Mouse (Mus musculus) layer of hippocampus, postnatal 36 days (tissue): ENCODE measurements around the gene Arl5c. TPM values are rescaled to one million over a fixed set of nuclear protein-coding genes. Genes with fewer than 3 reads are reported as not detected.

Experiments
- DNase-seq, 2 experiments: peaks; one replicate each; pipeline ENCODE4 v3.0.0; 2022
- total RNA-seq, 2 experiments: library from RNA; stranded (reverse); gene quantifications; 2 replicates each; pipeline ENCODE4 v1.2.3; 2021

Arl5c gene
- total RNA-seq, 2 experiments from 2014 or later, result 1.0 to 1.1 TPM

DNA sequence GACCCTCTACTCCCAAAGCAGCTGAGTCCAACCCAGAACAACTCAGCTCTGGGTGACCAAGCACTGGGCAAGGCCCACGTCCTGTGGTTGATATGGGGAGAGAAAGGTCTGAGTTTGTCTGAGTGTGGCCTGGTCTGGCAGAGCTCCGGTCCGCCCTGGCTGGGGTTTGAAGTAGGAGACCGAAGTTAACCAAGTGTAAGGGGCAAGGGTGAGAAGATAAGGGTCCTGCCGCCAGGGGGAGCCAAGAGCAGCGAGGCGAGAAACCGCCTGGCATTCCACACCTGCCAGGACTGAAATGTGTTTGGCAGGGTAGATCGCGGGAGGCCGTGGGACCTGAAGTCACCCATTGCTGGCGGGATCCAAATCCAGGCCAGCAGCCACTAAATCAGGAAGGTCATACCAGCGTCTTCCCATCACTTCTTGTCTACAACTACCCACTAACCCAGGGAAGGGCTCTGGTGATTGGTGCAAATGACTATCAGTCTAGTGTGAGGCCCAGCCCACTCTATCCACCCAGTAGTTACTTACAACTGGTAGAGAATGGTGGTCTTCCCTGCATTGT lies 1.4 kb downstream of the Arl5c start:
- DNase-seq, result peak in 1 of 2 experiments; percentile 69

DNA sequence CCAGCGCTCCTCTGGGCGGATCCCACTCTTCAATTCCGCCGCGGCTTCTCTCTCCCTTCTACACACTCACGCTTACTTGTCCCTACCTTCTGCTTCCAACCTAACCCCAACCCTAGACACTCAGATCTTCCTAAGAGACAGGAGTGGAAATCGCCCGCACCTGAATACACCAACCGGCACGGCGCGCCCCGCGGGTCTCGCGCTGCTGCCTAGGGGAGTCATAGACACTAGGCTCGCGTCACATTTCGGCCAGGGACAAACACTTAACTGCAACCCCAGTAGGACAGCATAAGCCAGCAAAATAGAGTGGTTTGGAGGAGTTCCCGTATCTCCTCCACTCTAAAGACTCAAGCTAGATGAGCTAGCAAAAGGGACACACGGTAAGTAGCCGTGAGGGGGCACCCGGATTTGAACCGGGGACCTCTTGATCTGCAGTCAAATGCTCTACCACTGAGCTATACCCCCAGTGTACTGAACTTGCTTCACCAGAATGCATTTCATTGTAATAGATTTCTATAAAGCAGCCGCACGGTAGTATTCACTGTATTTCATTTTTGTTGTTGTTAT lies 7.4 kb downstream of the Arl5c start:
- DNase-seq, result peak; percentile 86 to 89

- peak; percentile 95 to 97 for DNase-seq
These were observed 8.1 kb downstream of the Arl5c start for GRCm38 (mm10) chr11:97987551-97988526.

GRCm38 (mm10) chr11:97986738-97987465 lies 9.1 kb downstream of the Arl5c start:
- no peak for DNase-seq

DNA sequence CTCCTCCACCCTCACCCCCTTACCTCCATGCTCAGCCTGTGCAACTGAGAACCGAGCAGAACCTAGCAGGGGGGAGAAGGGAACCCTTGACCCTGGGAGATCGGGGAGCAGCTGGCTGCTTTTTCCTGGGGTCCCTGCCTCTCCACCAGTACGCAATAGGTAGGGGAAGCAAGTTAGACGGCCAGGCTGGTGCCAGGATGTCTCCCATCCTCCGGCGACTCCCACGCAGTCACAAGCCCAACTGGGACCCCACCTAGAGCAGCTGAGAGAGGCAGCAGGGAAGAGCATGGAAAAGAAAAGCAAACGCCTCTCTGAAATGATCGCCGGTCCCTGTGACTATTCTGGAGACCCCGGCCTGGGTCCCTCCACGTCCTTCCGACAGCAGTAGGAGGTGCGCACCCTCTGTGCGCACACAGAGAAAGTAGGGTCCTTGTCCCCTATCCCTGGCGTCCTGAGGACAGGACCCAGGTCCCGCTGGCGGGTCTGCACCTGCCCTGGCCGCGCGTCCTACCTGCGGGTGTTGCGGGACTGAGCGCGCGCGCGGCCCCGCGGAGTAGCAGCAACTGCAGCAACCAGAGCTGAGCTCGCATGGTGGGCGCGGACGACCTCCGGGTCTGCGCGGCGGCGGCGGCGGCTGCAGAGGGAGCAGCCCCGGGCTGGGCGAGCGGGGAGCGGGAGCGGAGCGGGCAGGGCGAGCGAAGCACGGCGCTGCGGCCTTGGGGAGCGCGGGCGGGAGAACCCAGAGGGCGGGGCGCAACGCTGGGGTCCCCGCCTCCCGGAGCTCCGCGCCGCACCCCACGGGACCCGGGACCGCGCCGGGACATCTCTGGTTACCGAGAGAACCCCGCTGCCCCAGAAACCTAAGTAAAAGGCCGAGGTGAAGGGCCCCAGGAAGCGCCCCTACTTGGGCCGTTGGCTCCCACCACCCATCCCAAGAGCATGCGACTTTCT lies 10.0 kb downstream of the Arl5c start, which contains the start of gene Plxdc1:
Plxdc1 (minus strand) TSS at position 718 of the 951 bp plus-strand sequence.
- DNase-seq, result no peak

- no peak for DNase-seq
These were observed 12.0 kb downstream of the Arl5c start for GRCm38 (mm10) chr11:97983983-97984382.

DNA sequence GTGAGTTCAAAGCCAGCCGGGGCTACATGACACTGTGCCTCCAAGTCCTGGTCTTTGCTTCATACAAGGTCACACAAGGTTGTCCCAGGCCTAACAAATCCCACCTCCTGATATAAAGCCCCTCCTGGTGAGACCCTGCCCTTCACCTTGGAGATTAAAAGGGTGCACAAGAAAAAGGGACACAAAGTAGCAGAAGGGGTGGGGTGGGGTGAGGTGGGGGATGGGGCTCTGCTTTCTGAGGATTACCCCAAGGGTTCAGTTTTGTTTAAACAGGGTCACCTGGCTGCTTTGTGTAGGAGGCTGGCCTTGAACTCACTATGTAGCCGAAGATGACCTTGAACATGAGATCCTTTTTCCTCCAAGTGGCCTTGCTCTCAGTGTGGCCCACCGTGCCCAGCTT lies 12.5 kb downstream of the Arl5c start:
- no peak for DNase-seq

DNA sequence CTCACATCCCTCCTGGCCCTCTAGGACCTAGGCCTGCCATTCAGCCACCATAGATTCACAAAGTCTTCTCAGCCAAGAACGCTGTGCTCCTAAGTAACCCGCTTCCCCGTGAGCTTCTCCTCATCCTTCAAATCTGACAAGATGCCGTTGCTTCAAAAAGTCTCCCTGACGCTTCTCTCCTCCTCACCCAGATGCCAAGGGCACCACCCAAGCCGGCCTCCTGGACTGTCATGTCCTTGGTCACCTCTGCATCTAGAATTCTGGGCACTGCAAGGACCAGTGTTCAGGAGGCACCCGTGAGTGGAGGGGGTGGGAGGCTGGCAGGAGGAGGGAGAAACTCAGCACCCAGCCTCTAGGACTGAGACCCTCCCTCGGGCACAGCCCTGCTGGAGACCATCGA lies 13.3 kb downstream of the Arl5c start:
- DNase-seq, result no peak

DNA sequence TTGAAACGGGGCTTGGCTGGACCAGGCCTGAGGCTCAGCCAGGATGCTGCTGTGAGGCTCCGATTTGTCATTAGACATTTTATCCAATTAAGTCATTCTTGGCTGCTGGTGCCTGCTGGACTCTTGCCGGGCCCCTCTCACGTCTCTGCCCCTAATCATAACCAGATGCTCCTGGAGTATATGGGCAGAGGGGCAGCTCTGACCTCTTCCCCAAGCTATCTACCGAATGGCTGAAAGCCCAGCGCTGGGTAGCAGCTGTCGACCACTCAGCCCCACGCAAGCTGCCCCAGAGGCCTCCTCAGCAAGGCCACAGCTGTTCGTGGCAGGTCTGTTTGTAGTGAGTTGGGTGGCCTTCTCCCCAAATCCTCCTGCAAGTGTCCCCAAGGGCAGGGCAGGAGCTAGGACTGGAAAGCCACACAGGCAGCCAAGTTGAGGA lies 15.4 kb downstream of the Arl5c start:
- DNase-seq, result no peak

- DNase-seq, result no peak
These were observed 16.0 kb downstream of the Arl5c start for GRCm38 (mm10) chr11:97979824-97980495.

DNA sequence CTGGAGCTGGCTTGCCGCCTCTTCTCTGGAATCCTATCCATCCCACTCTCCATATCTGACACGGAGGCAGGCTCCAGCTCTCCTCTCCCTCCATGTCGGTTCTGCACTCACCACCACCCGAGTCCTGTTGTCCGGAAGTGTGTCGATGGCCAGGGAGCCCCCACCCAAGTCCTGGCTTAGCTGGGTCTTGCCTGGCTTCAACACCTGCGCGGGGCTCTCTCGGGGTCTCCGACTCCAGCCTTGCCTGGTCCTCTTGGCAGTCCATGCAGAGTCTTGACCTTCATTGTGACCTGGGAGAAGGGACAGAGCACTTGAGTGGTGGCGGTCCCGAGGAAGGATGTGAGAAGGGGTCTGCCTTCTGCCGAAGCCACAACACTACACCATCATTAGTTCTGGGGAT lies 17.6 kb downstream of the Arl5c start:
- no peak for DNase-seq

DNA sequence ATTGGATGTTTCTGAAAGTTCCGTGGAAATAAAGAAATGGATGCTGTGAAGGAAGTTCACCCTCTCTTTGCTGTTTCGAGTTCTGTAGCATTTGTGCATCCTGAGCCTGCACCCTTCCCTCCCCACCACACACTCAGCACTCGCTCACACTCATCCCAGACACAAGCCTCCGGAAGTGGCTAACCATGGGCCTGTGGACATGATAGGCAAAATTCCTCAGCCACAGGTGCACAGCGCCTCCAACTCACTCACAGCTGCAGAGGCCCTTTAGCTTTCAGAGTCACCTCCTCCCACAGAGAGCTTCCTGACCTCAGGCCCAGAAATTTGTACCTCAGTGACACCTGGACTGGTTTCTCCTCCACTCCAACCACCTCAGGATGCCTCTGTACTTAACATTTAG lies 18.2 kb downstream of the Arl5c start:
- no peak for DNase-seq

DNA sequence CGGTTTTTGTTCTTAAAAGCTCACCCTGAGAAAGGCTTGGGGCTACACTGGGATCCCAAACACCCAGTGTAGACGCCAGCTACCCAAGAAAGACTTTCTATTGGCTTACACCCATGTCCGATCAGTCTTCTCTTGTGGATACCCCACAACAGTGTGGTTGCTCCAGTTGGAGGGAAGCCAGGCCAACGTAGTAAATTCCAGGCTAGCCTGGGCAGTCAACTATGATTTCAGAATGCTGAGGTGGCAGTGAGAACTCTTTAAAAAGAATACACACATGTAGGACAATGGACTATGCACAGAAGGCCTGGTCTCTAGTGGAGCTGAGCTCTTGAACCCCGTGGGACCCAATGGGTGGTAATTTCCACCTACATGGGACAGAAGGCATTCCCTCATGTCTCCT lies 21.2 kb downstream of the Arl5c start:
- DNase-seq, result no peak

DNA sequence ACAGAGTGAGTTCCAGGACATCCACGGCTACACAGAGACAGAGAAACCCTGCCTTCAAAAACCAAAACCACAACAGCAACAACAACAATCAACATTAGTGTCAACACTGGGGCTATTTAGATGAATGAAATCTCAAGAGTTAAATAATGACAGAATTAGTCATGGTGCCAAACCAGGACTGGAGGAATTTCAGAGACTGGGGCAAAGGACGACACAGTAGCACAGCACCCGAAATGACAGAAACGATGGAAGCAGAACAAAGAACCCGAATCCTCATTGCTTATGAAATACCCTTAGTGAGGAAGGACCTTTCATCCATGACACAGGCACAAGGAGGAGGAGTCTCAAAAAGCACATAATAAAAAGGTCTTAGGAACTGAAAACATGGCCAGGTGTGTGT lies 21.8 kb downstream of the Arl5c start:
- no peak for DNase-seq

- DNase-seq, result no peak
These were observed 23.5 kb downstream of the Arl5c start for GRCm38 (mm10) chr11:97972434-97972833.

GRCm38 (mm10) chr11:97971232-97971631 lies 24.7 kb downstream of the Arl5c start:
- DNase-seq, result peak; percentile 82 to 85

DNA sequence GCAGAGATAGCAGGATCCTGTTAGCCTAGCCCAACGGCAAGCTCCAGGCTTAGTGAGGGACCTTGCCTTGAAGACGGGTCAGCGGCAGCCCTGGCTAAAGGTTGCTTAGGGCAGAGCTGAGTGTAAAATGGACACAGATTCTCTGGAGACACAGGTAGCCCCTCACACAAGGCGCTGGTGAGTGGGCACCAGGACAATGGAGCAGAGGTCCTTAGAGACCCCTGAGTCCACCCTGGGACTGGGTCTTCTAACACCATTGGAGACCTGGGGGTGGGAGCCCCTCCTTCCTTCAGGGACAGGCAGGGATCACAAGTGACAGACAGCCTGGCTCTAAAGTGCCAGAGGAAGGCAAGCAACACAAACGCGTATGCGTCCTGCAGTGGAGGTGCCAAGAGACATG lies 25.2 kb downstream of the Arl5c start:
- DNase-seq, result no peak

GRCm38 (mm10) chr11:97968385-97968784 lies 27.6 kb downstream of the Arl5c start:
- DNase-seq, result no peak

GRCm38 (mm10) chr11:97967114-97967513 lies 28.9 kb downstream of the Arl5c start:
- no peak for DNase-seq

- DNase-seq, result no peak
These were observed 35.1 kb downstream of the Arl5c start for GRCm38 (mm10) chr11:97960907-97961306.

GRCm38 (mm10) chr11:97959300-97959680 lies 36.7 kb downstream of the Arl5c start:
- DNase-seq, result peak in 1 of 2 experiments; percentile 30
